Mouse (Mus musculus): ENCODE measurements around the gene Gm17482.

DNA sequence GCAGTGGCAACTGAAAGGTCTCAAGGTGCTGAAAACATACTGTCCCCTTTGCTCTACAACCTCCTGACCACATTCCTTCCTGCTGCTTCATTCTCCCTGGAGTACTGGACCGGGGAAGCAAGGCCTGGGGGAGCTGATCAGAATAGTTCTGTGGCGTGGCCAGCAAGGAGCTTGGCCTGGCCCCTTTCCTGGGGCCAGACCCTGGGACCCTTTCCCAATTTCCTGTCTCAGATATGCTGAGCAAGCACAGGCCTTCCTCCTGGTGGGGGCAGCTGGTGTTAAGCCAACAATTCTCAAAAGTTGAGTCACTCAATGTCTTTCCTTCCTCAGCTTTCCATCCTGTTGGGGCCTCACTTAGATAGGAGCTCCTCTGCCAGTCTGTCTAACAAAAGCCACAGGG, 42.9 kb downstream of the Gm17482 start:
- no peak for TF ChIP-seq CTCF (IDR thresholded peaks at IDR 0.05; ENCODE audit: insufficient read depth, low read depth, low read length)
- no peak for TF ChIP-seq POLR2A (IDR thresholded peaks at IDR 0.05; ENCODE audit: insufficient read depth, low read depth, low read length)
